Mouse (Mus musculus) kidney, postnatal 10 days (tissue): ENCODE measurements around the gene 4930524J08Rik.
A peak's percentile ranks its signal among the peaks of the same experiment; 100 is the strongest.

ENCODE experiments used
- DNase-seq: peaks from one replicate; pipeline ENCODE4 v3.0.0; 2021; ENCODE audit warnings: mixed read lengths

Gene 4930524J08Rik

DNA sequence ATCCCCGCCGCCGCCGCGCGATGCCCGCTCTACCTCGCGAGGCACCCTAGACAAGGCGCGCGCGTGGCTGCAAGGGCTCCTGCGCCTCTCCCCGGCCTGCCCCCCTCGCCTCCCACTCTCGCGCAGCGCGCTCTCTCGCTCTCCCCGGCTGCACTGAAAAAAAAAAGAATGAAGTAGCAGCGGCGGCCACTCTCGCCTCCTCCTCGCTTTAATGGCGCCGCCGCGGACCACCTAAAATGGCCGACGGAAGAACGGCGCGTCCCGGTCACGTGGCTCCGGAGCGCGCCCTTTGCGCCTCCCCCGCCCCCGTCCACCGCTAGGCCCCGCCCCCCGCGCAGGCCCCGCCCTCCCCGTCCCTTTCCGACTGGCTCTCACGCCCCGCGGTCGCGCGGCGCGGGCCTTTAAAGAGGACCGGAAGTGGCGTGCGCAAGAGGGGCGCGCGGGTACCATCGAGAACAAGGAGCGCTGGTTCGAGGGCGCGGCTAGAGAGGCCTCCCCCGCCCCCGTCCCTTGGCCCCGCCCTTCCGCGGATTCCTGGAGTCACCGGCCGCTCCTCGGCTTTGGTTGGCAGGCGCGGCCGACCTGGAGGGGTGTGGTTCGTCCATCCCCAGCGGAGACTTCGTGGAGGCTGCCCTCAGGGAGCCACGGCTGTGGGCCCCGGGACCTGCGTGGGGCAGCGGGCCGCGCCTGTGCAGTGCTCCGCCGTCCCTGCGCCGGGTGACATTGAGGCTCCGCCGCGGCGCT lies at the start of gene 4930524J08Rik, which contains the start of gene Hnrnpd:
TSS of gene 4930524J08Rik (plus strand) at position 363 of the 744 bp plus-strand sequence.
TSS of gene Hnrnpd (minus strand) at position 240 of the 744 bp plus-strand sequence.
- DNase-seq, result peak; percentile 97

GRCm38 (mm10) chr5:99931910-99932309 lies 47.0 kb upstream of the 4930524J08Rik start:
- DNase-seq, result no peak

GRCm38 (mm10) chr5:99939440-99939839 lies 39.4 kb upstream of the 4930524J08Rik start:
- no peak for DNase-seq

DNA sequence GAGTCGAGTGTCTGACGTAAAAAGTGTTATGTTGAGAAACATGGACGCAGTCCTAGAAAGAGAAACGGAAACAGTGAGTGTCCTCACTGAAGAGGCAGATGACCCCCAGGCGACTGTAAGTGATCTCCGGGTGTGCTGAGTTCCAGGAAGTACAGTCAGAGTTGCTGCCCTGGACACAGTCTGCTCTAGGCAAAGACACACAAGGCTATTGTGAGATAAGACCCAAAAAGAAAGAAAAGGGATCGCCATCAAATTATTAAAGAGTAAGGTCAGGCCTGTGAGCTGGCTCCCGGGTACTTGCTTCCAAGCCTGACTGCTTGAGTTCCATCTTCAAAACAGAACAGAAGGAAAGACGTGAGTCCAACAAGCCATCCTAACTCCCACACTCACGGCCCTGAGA lies 37.6 kb upstream of the 4930524J08Rik start:
- DNase-seq, result no peak

DNA sequence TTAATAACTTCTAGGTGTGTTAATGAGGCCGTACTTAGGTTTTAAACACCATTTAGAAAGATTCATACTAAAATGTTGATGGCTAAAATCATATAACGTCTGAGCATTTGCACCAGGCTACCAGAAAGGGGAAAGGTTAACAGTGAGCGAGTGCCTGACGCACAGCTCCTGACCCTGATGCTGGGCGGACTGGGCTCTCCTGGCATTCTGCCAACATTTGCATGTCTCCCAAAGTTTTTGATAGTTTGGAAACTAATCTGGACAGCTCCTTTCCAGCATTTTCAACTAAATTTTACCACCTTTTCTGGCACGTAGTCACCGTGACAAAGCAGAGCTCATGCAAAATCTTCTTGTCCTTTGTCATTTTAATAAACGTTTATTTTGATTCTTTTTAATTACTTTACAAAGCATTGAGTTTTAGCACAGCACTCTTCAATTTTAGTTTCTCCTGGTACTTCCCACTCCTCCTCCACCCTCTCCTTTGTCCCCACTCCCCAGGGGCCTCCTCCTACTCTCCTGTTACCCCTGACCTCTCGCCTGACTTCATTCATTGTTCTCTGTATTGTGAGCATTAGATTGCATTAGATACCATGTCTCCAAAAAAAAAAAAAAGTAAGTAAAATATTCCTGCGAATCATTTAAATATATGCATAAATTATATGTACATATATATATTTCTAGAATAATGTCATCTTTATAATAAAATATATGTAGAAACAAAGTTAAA lies 36.9 kb upstream of the 4930524J08Rik start:
- DNase-seq, result peak; percentile 17

DNA sequence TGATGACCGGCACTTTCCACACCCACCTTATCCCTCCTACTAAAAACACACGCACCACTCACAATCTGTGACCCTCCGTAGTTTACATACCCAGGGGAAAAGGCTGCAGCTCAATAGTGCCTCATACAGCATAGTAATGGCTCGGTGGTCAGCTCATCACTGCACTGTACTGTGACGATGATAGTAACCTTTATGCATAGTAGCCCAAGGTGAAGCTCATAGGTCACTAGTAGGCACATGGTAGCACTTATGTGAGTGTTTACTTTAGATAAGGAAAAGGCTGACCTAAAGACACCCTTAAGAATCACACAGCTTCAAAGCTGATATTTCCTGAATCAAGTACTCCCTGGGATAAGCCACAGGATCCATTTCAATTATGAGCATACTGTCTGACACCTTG lies 26.3 kb upstream of the 4930524J08Rik start:
- DNase-seq, result no peak

- DNase-seq, result no peak
Measured at GRCm38 (mm10) chr5:99953883-99954282, 25.0 kb upstream of the 4930524J08Rik start.

GRCm38 (mm10) chr5:99958666-99959065 lies 20.2 kb upstream of the 4930524J08Rik start:
- no peak for DNase-seq

GRCm38 (mm10) chr5:99959236-99959936 lies 19.5 kb upstream of the 4930524J08Rik start:
- no peak for DNase-seq

DNA sequence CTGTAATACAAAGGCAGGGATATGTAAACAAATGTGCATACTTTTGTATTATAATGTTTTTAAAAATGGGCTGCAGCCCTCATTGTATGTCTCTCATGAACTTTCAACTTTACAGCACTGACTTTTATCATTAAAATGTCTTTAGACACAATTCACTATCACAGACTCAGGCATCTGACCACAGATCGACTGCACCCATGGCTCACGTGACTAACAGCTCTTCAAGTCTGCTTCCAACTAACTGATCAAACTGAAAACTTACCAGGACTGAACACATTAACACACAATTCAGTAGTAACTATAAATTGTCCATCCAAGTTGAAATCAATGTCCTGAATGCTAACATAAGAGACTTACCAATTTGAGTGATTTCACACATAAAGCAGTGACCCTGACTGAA lies 18.9 kb upstream of the 4930524J08Rik start:
- DNase-seq, result no peak

DNA sequence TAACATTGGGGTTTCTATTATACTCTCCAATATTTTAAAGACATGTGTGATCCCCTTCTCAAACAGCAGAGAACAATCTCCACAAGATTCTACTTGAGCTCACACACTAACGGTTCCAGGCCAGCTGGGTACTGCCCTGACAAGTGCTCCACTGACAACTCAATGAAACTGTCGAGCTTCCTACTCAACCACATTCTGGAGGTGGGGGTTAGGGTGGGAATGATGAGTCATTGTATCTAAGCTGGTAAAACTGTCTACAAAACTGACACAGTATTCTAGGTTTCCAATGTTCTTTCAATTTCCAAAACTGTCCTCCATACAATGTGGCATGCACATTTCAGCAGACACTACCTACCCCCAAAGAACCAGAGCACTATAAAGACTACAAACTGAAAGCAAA lies 4.9 kb upstream of the 4930524J08Rik start:
- DNase-seq, result no peak

- DNase-seq, result no peak
Measured at GRCm38 (mm10) chr5:99975061-99975460, 3.8 kb upstream of the 4930524J08Rik start.

DNA sequence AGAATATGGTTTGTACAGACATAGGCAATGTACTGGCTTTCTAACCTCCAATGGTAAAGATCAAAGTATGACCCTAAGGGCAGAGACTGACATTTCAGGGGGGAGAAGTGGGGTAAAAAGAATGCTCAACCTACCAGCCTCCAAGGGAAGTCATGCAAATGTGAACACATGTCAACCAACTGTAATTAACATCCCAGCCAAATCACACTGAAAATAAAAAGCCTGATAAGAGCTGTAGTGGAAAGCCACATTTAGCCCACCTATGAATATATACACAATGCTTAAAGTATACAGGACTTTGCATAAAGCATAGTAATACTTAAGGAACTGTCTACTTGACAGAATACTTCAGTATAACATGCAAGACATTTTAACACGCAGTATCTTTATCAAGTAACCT lies 3.1 kb upstream of the 4930524J08Rik start:
- no peak for DNase-seq

DNA sequence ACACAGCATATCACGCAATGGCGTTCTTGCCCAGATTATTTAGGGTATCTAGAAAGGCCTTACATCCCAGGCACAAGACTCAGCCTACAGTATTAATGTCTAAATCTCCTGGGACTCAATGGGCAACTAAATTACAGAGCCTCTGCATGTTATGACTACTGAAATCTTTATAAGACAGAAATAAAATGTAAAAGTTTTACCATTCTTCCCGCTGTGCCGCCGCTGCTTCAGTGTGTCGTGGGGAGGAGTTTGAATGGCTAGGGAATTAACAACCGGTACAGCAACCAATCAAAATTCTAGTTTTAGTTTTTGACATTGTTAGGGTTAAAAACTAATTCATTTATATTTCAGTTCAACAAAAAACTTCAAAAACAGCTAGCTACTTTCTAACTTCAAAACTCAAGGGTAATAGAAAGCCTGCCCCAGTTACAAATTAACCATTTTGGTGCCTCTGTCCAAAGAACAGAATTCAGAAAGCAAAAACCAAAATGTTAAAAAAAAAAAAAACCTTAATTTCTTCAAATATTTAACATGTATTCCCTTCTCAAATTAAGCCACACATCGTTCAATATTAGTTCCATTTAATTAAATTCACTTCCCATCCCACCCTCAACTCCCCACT lies 2.4 kb upstream of the 4930524J08Rik start:
- DNase-seq, result no peak

- DNase-seq, result peak; percentile 93
Measured at GRCm38 (mm10) chr5:99977516-99978301, 1.2 kb upstream of the 4930524J08Rik start.

- no peak for DNase-seq
Measured at GRCm38 (mm10) chr5:99983452-99984061, 4.7 kb downstream of the 4930524J08Rik start.

DNA sequence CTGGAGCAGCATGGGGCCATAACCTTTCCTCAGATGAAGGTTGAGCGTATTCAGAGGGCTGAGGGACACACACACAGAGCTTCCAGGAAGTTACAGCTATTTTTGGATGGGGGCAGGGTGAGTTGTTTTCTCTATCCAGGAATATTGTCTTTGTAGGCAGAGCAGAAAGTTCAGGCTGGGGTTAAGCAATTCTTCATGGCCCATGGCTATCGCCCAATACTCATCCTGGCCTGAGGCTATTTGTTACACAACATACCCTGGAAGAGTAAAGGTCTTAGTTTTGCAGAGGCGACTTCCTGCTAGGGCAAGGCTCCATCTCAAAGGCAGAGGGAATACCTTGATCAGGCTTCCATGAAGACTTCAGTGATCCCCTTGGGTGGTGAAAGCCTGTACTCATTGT lies 15.3 kb downstream of the 4930524J08Rik start:
- no peak for DNase-seq

- no peak for DNase-seq
Measured at GRCm38 (mm10) chr5:99994680-99995079, 15.8 kb downstream of the 4930524J08Rik start.

- DNase-seq, result no peak
Measured at GRCm38 (mm10) chr5:100000048-100000447, 21.2 kb downstream of the 4930524J08Rik start.

DNA sequence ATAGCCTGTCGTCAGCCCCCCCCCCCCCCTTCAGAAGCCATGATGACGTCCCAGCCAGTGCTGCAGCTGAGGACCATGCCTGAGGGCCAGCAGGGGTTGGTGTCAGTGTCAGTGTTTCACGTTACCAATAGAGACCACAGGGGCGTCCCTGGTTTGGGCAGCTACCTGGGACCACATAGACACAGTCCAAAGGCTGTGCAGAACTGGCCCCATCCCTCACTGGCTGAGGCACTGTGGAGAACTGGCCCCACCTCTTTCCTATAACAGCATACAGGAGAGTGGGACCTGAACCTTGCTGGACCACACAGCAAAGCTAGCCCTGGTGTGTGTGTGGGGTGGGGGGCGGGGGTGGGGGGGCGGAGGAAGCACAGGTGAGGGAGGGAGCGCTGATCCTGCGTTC lies 21.6 kb downstream of the 4930524J08Rik start:
- no peak for DNase-seq

DNA sequence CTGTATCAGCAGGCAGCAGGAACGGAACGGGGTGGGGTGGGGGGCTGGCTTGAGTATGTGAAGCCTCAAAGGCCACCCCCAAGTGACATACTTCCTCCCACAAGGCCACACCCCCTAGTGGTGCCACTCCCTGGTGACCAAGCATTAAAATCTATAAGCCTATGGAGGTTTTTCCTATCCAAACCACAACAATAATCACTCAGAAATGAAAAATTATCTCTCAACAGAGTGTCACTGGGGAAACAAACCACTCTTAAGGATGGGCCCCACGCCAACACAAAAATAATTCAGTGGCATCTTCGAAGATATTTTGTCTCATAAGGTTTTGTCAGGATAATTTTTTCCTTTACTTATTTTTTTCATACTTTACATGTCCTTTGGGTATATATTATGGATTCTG lies 25.0 kb downstream of the 4930524J08Rik start:
- no peak for DNase-seq

DNA sequence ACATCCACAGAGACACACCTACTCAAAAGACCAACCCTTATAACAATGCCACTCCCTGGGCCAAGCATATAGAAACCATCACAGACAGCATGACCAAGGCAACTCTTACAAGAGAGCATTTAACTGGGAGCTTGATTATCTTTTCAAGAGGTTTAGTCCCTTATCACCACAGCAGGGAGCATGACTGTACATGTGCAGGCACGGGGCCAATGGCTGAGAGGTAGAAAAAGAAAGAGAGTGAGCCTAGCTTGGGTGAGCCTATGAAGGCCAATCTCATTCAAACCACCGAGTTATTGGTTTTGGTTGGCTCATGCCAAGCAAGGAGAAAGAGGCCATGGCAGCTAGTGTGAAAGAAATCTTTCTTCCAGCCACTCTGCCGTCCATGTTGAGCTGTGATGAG lies 26.6 kb downstream of the 4930524J08Rik start:
- DNase-seq, result no peak
